In genomic region chr12:64817056-64817810, GRCm38 (mm10) we compare ENCODE assay signal across 8 mouse cellular contexts.
DNase-seq lines count a peak whose midpoint lies in the region.

No protein-coding gene starts in this region.

- H3K4me1 ChIP-seq in heart, embryonic 10.5 days: no peaks in the 10 kb centered on the region

- no peaks in the 10 kb centered on the region for H3K9me3 ChIP-seq in heart, embryonic 10.5 days

- H3K27ac ChIP-seq in heart, embryonic 10.5 days: no peak overlapping the region

- no peaks in the 10 kb centered on the region for H3K27me3 ChIP-seq in heart, embryonic 10.5 days (ENCODE audit: insufficient read depth, poor library complexity, severe bottlenecking)

- peak; percentile 21 to 36 for DNase-seq in heart, adult 18-20 months
- DNase-seq in heart, embryonic 10.5 days (ENCODE audit: low spot score): no peak
- peak; percentile 6 for DNase-seq in right cerebral cortex, adult 18-20 months
- DNase-seq in right cerebral cortex, postnatal 36 days (ENCODE audit: low spot score in 2 of 2): no peak
- DNase-seq in gastrocnemius, adult 18-20 months (ENCODE audit: low spot score): peak; percentile 34
- peak; percentile 24 for DNase-seq in mesoderm, embryonic 11.5 days (ENCODE audit: low read depth, low spot score)
- DNase-seq in spleen, adult 18-20 months: no peak
- no peak for DNase-seq in lung, postnatal 25 days (ENCODE audit: low spot score)

- H3K4me3 ChIP-seq in heart, embryonic 10.5 days: no peak overlapping the region

- 41% methylated on average over 9 of the region's 9 CpGs for WGBS in heart, embryonic 10.5 days

- H3K36me3 ChIP-seq in heart, embryonic 10.5 days: no peaks in the 10 kb centered on the region

Comparison
In these comparisons a context has a peak if more than half of its experiments do, and no peak if none do; other contexts are left out.
1. DNase-seq: peak in heart, adult 18-20 months (2 of 2), right cerebral cortex, adult 18-20 months (single experiment), gastrocnemius, adult 18-20 months (single experiment) and mesoderm, embryonic 11.5 days (single experiment); none in heart, embryonic 10.5 days (single experiment), right cerebral cortex, postnatal 36 days (0 of 2), spleen, adult 18-20 months (0 of 2) and lung, postnatal 25 days (single experiment).